Mouse (Mus musculus) bone marrow macrophage, adult 2 months (primary cell): ENCODE data around the gene Clec16a.

Experiments
- CTCF ChIP-seq: IDR thresholded peaks from 2 replicates; pipeline ENCODE4 v1.5.1; 2012; ENCODE audit warnings: low read depth, mild to moderate bottlenecking, low read length, moderate library complexity
- POLR2A ChIP-seq: IDR thresholded peaks from 2 replicates; pipeline ENCODE4 v1.6.1; 2012; ENCODE audit warnings: mild to moderate bottlenecking, low read depth, low read length, borderline replicate concordance

DNA sequence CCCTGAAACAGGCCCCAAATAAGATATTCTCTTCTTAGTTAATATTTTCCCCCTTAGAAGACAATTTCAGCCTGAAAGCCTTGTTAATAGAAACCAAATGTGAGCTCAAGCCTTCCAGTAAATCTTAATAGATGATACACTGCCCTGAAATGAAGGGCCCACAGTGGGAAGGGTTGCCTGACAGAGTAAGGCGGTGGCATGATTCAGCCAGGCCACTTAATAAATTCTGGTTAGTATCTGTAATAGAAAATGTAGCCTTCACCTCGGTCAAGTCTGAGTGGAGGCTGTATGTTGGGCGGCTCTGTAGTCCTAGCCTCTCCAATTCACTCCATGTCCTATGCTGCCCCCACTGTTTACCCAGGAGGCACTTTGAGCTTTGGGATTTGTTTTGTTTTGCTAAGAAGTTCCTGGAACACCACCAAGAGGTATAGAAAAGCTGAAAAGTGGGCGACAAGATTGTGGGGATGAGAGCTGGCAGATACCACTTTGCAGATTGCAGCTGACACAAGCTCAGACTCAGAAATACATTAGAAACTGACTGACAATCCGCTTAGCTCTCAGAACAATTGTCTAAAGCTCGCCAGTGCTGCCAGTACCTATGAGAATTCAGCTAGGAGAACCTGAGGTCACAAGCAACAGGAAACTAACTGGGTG is 75.9 kb downstream of the Clec16a start:
- TF ChIP-seq POLR2A (no peak), CTCF (no peak)
